Mouse (Mus musculus) monocyte, adult 59 days (primary cell): ENCODE measurements around the gene Sept5. TPM values are rescaled to one million over a fixed set of nuclear protein-coding genes. Genes with fewer than 3 reads are reported as not detected.

Experiments
- total RNA-seq, 2 experiments: library from RNA; stranded (reverse); gene quantifications; one replicate each; pipeline ENCODE4 v1.2.4; 2023

The Sept5 gene
- 1 to 10 TPM in 1 of 2 experiments, under 1 TPM in 1; 0.49 to 1.4 TPM for total RNA-seq

DNA sequence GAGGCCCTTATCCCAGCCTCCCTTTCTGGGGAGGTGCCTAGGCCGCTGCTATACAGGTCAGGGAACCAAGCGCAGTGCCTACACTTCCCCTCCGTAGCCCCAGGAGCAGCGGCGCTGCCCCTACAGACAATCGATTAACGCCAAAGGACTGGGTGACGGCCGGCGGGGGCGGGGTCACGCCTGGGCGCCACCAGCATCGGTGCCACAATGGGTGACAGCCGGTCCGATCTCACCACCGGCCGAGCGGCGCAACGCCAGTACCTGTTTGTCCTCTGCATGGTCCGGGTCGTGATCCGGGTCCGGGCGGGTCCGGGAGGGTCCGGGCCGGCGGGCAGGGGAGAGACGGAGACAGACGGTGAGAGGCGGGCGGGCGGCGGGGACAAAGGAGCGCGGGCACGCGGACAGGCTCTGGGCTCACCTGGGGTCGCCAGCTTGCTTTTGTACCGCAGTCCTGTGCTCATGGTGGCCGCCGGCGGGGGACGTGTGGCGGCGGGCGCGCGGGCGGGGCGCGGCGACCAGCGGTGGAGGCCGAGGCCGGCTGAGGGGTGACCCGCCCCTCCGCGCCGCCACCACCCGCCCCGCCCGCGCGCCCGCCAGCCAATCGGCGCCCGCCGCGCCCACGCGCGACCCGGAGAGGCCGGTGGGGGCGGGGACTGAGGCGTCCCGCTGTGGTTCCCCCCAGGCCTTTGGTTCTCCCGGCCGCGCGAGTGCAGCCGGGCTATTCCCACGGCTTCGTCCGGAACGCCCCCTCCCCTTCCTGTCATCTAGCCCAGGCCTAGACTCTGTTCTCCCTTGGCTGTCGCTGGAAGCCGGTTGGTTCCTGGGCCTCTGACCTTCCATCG, at the start of gene Sept5:
Gene Sept5 (minus strand): TSS at position 565 of the 842 bp plus-strand sequence.

DNA sequence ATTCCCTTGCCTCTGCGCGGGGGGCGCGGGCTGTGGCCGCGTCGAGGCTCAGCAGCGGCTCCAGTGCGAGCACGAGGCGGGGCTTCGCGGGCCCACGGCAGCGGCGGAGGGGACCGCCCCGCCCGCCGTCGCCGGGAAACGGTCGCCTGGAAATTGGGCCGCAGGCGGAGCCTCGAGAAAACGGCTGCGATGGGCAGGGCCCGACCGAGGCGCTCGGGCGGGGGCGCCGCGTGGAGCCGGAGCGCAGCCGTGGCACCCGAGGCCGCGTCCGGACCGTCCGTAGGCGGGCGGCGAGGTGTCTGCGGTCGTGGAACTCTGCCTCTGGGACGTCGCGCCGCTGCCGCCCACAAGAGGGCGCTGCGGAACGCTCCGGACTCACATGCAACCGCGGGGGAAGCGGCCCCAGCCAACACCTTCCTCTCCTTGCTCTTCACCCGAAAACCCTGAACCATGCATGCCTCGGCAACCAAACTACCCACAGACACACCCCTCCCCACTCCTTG, 3.3 kb downstream of the Sept5 start, which contains the start of gene Gm49601:
Gene Gm49601 (minus strand): TSS at position 52 of the 503 bp plus-strand sequence.

DNA sequence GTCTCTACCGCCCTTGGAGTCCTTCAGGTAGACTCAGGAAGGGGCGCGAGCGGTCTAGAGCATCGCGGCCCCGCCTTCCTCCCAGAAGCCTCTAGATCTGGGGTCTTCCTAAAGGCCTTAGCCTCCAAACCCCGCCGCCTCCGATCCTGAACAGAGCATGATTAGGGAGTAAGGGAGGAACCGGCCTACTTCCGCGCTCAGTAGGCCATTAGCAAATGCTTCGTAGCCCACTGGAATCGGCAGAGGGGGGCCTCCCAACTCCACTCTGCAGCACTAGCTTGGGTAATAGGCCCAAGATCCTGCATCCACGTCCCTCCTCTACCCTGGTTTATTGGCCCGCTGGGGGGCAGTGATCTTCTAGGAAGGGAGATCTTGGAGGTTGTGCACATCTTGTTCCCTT, 7.7 kb downstream of the Sept5 start, which contains the start of gene Gp1bb:
Gene Gp1bb (minus strand): TSS at position 385 of the 400 bp plus-strand sequence.

DNA sequence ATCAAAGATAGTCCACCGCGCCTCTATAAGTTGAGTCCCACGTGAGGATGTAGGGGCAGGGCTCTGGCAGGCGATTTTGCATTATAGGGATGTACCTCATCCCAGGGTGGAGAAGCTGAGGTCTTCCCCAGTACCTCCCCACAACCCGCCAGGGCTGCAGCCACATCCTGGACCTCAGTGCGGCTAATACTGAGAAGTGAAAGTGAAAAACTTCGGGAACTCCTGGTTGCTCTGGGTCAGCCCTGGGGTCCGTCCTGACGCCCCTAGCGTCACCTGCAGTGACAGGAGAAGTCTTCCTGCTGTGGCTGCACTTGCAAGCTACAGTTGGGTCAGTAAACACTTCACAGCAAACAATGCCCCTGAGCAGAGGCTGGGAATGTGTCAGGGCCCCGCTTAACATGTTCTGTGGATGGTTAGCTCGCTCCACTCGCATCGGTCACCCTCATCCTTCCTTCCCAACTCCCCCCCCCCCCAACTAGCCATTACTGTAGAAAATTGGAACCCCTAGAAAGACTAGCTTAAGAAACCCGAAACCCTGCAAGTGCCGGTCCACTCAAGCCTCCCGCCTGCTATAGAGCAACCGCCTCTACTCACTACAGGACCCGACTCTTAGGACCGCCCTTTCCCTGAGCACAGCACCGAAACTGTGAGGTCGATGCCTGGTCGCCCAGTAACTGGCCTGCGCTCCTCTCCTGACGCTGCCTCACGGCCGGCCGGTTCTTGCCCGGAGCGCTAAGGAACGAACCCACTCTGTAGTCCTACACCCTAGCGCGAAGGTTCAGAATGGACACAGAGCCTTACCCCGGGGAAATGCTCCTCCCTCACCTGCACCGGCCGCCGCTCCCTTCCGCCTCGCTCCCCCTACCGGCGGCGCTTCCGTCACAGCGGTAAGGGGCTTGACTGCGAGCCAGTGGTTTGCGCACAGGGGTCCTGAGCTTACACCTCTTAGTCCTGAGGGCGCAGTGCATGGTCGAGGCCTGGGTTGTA, 39.7 kb downstream of the Sept5 start, which contains the start of gene Tbx1:
Gene Tbx1 (minus strand): TSS at position 868 of the 987 bp plus-strand sequence.

Other genes with a start within 250 kb of the Sept5 start
- gene Txnrd2, start 203.6 kb downstream of the Sept5 start, total RNA-seq: 10 to 100 TPM; 20.4 to 23.3 TPM
- gene Comt, start 203.1 kb downstream of the Sept5 start, total RNA-seq: 10 to 100 TPM; 62.5 to 73.7 TPM
- gene Gnb1l, start 131.2 kb downstream of the Sept5 start, total RNA-seq: 1 to 10 TPM; 2.9 to 4.7 TPM
- gene Rtl10, start 131.1 kb downstream of the Sept5 start, total RNA-seq: 1 to 10 TPM; 3.4 to 4.0 TPM
- not detected for gene Tbx1, start 39.3 kb downstream of the Sept5 start, total RNA-seq
- not detected for gene Gp1bb, start 7.6 kb downstream of the Sept5 start, total RNA-seq
- not detected for gene Gm49601, start 3.5 kb downstream of the Sept5 start, total RNA-seq
- not detected for gene Cldn5, start 146.9 kb upstream of the Sept5 start, total RNA-seq
- gene Ufd1, start 181.8 kb upstream of the Sept5 start, total RNA-seq: 10 to 100 TPM; 69.7 to 74.3 TPM
- 1 to 10 TPM; 1.4 to 2.3 TPM for gene Cdc45, start 182.0 kb upstream of the Sept5 start, total RNA-seq
- gene 2510002D24Rik, start 206.6 kb upstream of the Sept5 start, total RNA-seq: 1 to 10 TPM; 8.0 to 9.4 TPM
- gene Gm28539, start 206.6 kb upstream of the Sept5 start, total RNA-seq: 10 to 100 TPM in 1 of 2 experiments, 1 to 10 TPM in 1; 2.0 to 10.4 TPM
- 10 to 100 TPM; 30.4 to 31.2 TPM for gene Mrpl40, start 246.9 kb upstream of the Sept5 start, total RNA-seq
- gene Hira, start 247.1 kb upstream of the Sept5 start, total RNA-seq: 10 to 100 TPM; 39.7 to 40.4 TPM